ENCODE assay signal across 11 mouse cellular contexts in genomic region chr5:28269469-28269991, GRCm38 (mm10). TPM values are rescaled to one million over a fixed set of nuclear protein-coding genes. Genes with fewer than 3 reads are reported as not detected.
DNase-seq lines count a peak whose midpoint lies in the region; ATAC-seq and TF ChIP-seq lines count a peak whose summit lies in the region.
"Had no signal": no experiment of that assay in that cellular context is flagged by ENCODE, and none has a peak within 500 bp of the region (broad histone marks: within the 10 kb centered on the region; RNA-seq: fewer than 3 reads in every experiment).

No protein-coding gene starts in this region.

- peaks cover 11% of the 10 kb centered on the region for H3K4me1 ChIP-seq in bone marrow macrophage, adult 2 months (ENCODE audit: control insufficient read depth, insufficient read depth, low read length)
- H3K4me1 ChIP-seq in neural tube, embryonic 15.5 days, result no peaks in the 10 kb centered on the region
- no peaks in the 10 kb centered on the region for H3K4me1 ChIP-seq in midbrain, postnatal 0 days (ENCODE audit: insufficient read depth, low read length)
- H3K4me1 ChIP-seq: neural tube, embryonic 12.5 days had no signal

- no peaks in the 10 kb centered on the region for H3K9me3 ChIP-seq in neural tube, embryonic 15.5 days (replicated peaks)
- no peaks in the 10 kb centered on the region for H3K9me3 ChIP-seq in midbrain, postnatal 0 days (ENCODE audit: low read length)
- H3K9me3 ChIP-seq: neural tube, embryonic 12.5 days had no signal

- ATAC-seq in neural tube, embryonic 15.5 days (ENCODE audit: low FRiP score), result no peak
- no peak for ATAC-seq in midbrain, postnatal 0 days (ENCODE audit: low FRiP score)

- 0 out of 2 replicates have a peak overlapping the region, but pooled peaks have one; percentile 16 for H3K4me3 ChIP-seq in bone marrow macrophage, adult 2 months (ENCODE audit: insufficient read depth, low read length)
- no peak overlapping the region for H3K4me3 ChIP-seq in neural tube, embryonic 15.5 days (replicated peaks)
- no peak overlapping the region for H3K4me3 ChIP-seq in midbrain, postnatal 0 days (ENCODE audit: low read depth, low read length)
- H3K4me3 ChIP-seq: neural tube, embryonic 12.5 days had no signal

- 75% methylated on average over 6 of the region's 6 CpGs for WGBS in neural tube, embryonic 15.5 days
- 71% methylated on average over 6 of the region's 6 CpGs for WGBS in midbrain, postnatal 0 days

- no peak for TF ChIP-seq CTCF in bone marrow macrophage, adult 2 months (IDR thresholded peaks at IDR 0.05; ENCODE audit: low read depth, low read length)
- TF ChIP-seq CTCF in midbrain, postnatal 0 days (IDR thresholded peaks at IDR 0.05), result no peak

- peak overlapping the region; percentile 34 for H3K27ac ChIP-seq in bone marrow macrophage, adult 2 months (ENCODE audit: insufficient read depth, low read depth, low read length)
- no peak overlapping the region for H3K27ac ChIP-seq in neural tube, embryonic 15.5 days (replicated peaks)
- H3K27ac ChIP-seq in midbrain, postnatal 0 days (ENCODE audit: low read depth, low read length), result no peak overlapping the region
- H3K27ac ChIP-seq: neural tube, embryonic 12.5 days had no signal

- no peak overlapping the region for H3K4me2 ChIP-seq in neural tube, embryonic 15.5 days
- no peak overlapping the region for H3K4me2 ChIP-seq in midbrain, postnatal 0 days (ENCODE audit: low read depth, low read length, poor library complexity, severe bottlenecking)
- H3K4me2 ChIP-seq: neural tube, embryonic 12.5 days had no signal

- H3K9ac ChIP-seq in neural tube, embryonic 15.5 days (replicated peaks), result no peak overlapping the region
- no peak overlapping the region for H3K9ac ChIP-seq in midbrain, postnatal 0 days (replicated peaks; ENCODE audit: low read length, poor library complexity, severe bottlenecking)
- H3K9ac ChIP-seq: neural tube, embryonic 12.5 days had no signal

- TF ChIP-seq POLR2A in bone marrow macrophage, adult 2 months (IDR thresholded peaks at IDR 0.05; ENCODE audit: borderline replicate concordance, low read depth, low read length), result no peak

- H3K27me3 ChIP-seq in neural tube, embryonic 15.5 days (replicated peaks), result no peaks in the 10 kb centered on the region
- H3K27me3 ChIP-seq in midbrain, postnatal 0 days (ENCODE audit: insufficient read depth, low read length), result no peaks in the 10 kb centered on the region
- H3K27me3 ChIP-seq: neural tube, embryonic 12.5 days had no signal

- H3K36me3 ChIP-seq in neural tube, embryonic 15.5 days, result no peaks in the 10 kb centered on the region
- H3K36me3 ChIP-seq in midbrain, postnatal 0 days (ENCODE audit: insufficient read depth, low read length), result no peaks in the 10 kb centered on the region
- H3K36me3 ChIP-seq: neural tube, embryonic 12.5 days had no signal

- peak; percentile 87 for DNase-seq in 416B (ENCODE audit: low read depth)
- DNase-seq in lung, adult 18-20 months, result peak; percentile 75 to 81
- DNase-seq in natural killer cell, adult 2 months (ENCODE audit: low spot score in 2 of 2), result peak; percentile 18 to 28
- DNase-seq in layer of hippocampus, postnatal 14 days (ENCODE audit: low spot score in 2 of 2), result no peak
- no peak for DNase-seq in midbrain, postnatal 0 days (ENCODE audit: low spot score)
- DNase-seq in right cerebral cortex, postnatal 10 days (ENCODE audit: low spot score in 2 of 2), result no peak

RNA-seq across cellular contexts. Expression of gene Cnpy1, which starts 23.9 kb away (rescaled TPM):
- not detected in 2 replicates for polyA plus RNA-seq in bone marrow macrophage, adult 2 months (2012; ENCODE audit: insufficient read depth, insufficient read length, missing spikeins)
- total RNA-seq in layer of hippocampus, postnatal 14 days (2021), result under 1 TPM; 0.31 to 0.83 TPM
- polyA plus RNA-seq in neural tube, embryonic 15.5 days (2015; fragmentation: Nextera tagmentation; extraction: Ambion mirVana), result 0.42 and 0.51 TPM in 2 replicates
- total RNA-seq in midbrain, postnatal 0 days (2014; rRNA removed), result 41.4 and 47.0 TPM in 2 replicates
- polyA plus RNA-seq in midbrain, postnatal 0 days (2015; fragmentation: Nextera tagmentation; extraction: Ambion mirVana), result 14.6 and 17.5 TPM in 2 replicates
- polyA plus RNA-seq: C2C12; heart, embryonic 14.5 days had no signal

RNA-seq across cellular contexts. Expression of gene Rbm33, which starts 47.4 kb away (rescaled TPM):
- polyA plus RNA-seq in bone marrow macrophage, adult 2 months (2012; ENCODE audit: insufficient read depth, insufficient read length, missing spikeins), result 39.2 and 42.6 TPM in 2 replicates
- total RNA-seq in layer of hippocampus, postnatal 14 days (2021), result 10 to 100 TPM; 58.8 to 59.0 TPM
- polyA plus RNA-seq in neural tube, embryonic 15.5 days (2015; fragmentation: Nextera tagmentation; extraction: Ambion mirVana), result 12.1 and 12.3 TPM in 2 replicates
- total RNA-seq in midbrain, postnatal 0 days (2014; rRNA removed), result 31.6 and 36.1 TPM in 2 replicates
- 10.3 and 13.8 TPM in 2 replicates for polyA plus RNA-seq in midbrain, postnatal 0 days (2015; fragmentation: Nextera tagmentation; extraction: Ambion mirVana)

Comparison
In these comparisons a context has a peak if more than half of its experiments do, and no peak if none do; other contexts are left out.
1. DNase-seq: peak in 416B (single experiment), lung, adult 18-20 months (2 of 2) and natural killer cell, adult 2 months (2 of 2); none in layer of hippocampus, postnatal 14 days (0 of 2), midbrain, postnatal 0 days (single experiment) and right cerebral cortex, postnatal 10 days (0 of 2).
2. RNA of gene Cnpy1, which starts 23.9 kb away (polyA plus RNA-seq): 14.6 to 17.5 TPM in midbrain, postnatal 0 days; 0.42 to 0.51 TPM in neural tube, embryonic 15.5 days and not detected in bone marrow macrophage, adult 2 months; every median in the first group is over 10 times any median in the second.